Mouse (Mus musculus): ENCODE measurements around the gene Moxd1. TPM values are rescaled to one million over a fixed set of nuclear protein-coding genes. Genes with fewer than 3 reads are reported as not detected.
"Not testable (repeated sequence)": the region's sequence is repeated elsewhere in the genome, so short reads cannot be mapped to it uniquely, and the experiment has no call there.

Moxd1 gene
- polyA plus RNA-seq, 1 experiment from 2014 or later, result 17.2 TPM

DNA sequence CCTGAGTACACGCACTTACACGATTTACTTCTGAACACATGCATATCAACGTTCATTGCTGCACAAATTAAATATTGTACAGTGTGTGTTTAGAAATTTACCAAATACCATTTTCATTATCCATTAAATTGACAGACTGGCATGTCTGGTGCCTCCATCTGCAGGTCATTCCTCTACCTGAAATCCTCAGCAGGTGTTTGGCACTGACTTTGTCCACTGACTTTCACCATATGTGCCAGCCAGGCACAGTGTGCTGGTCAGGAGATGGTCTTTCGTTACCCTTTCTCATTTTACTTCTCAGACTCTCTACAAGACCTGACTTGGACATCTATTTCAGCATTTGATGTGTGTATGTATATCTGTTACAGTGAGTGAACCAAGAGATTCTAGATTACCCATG, 99.7 kb downstream of the Moxd1 start:
- no peak overlapping the region for H3K9ac ChIP-seq (replicated peaks; ENCODE audit: low read length)
- 93% methylated on average over 4 of the region's 4 CpGs for WGBS
- H3K4me2 ChIP-seq (ENCODE audit: low read depth, low read length), result no peak overlapping the region
- no peaks in the 10 kb centered on the region for H3K4me1 ChIP-seq (ENCODE audit: control insufficient read depth, insufficient read depth, low read length)
- DNase-seq (ENCODE audit: low spot score), result no peak
- no peaks in the 10 kb centered on the region for H3K27me3 ChIP-seq (ENCODE audit: control insufficient read depth, insufficient read depth, low read length)
- H3K27ac ChIP-seq (replicated peaks; ENCODE audit: low read depth, low read length), result no peak overlapping the region
- no peaks in the 10 kb centered on the region for H3K9me3 ChIP-seq (replicated peaks; ENCODE audit: control insufficient read depth, low read length)
- no peak for ATAC-seq (replicated peaks; ENCODE audit: insufficient number of reproducible peaks, low FRiP score, low TSS enrichment, low read depth)
- no peak overlapping the region for H3K4me3 ChIP-seq (ENCODE audit: low read depth, low read length)
- no peaks in the 10 kb centered on the region for H3K36me3 ChIP-seq (replicated peaks; ENCODE audit: control insufficient read depth, insufficient read depth, low read depth, low read length)

DNA sequence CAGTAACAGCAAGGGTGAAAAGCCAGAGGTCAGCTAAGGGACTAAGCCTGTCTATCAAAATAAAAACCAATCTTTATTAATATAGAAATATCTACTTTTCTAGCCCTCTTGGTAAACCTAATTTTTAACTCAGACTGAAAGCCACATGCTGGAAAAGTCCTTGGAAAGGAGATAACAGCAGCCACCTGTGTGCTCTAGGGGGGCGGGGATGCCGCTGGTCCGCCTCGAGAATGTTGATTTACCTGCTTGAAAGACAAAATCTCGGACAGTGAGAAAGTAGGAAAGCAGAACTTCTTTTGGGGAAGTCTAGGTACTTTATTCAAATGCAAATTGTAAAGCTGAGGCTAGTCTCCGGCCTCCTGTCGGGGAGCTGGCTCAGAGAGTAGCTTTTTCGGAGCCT, 103.9 kb downstream of the Moxd1 start:
- not testable (repeated sequence) for H3K4me2 ChIP-seq (ENCODE audit: low read depth, low read length); H3K9me3 ChIP-seq (replicated peaks; ENCODE audit: control insufficient read depth, low read length); H3K4me1 ChIP-seq (ENCODE audit: control insufficient read depth, insufficient read depth, low read length); ATAC-seq (replicated peaks; ENCODE audit: insufficient number of reproducible peaks, low FRiP score, low TSS enrichment, low read depth); H3K36me3 ChIP-seq (replicated peaks; ENCODE audit: control insufficient read depth, insufficient read depth, low read depth, low read length); H3K4me3 ChIP-seq (ENCODE audit: low read depth, low read length); DNase-seq (ENCODE audit: low spot score); H3K27ac ChIP-seq (replicated peaks; ENCODE audit: low read depth, low read length); H3K9ac ChIP-seq (replicated peaks; ENCODE audit: low read length); H3K27me3 ChIP-seq (ENCODE audit: control insufficient read depth, insufficient read depth, low read length)
- 44% methylated on average over 8 of the region's 8 CpGs for WGBS

DNA sequence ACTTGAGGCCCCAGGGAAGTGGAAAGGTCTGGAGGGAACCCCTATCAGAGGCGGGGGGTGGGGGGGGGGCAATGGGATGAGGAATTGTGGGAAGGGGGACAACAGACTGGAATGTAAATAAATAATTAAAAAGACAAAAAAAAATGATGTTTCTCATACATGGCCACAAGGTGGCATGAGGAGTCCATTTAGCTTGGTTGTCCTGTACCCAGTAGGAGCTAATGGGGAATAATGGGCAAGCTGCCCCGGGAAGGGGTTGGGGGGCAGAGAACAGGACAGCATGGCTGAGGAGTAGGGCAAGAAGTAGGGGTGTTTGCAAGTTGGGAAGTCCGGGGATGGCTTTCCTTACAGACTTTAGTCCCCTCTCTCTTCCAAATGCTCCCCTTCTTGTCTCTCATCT, 109.5 kb downstream of the Moxd1 start:
- Histone ChIP-seq H3K4me1 (ENCODE audit: control insufficient read depth, insufficient read depth, low read length) (no peaks in the 10 kb centered on the region), H3K4me3 (ENCODE audit: low read depth, low read length) (no peak overlapping the region), H3K36me3 (replicated peaks; ENCODE audit: control insufficient read depth, insufficient read depth, low read depth, low read length) (no peaks in the 10 kb centered on the region), H3K4me2 (ENCODE audit: low read depth, low read length) (no peak overlapping the region), H3K9ac (replicated peaks; ENCODE audit: low read length) (no peak overlapping the region), H3K27me3 (ENCODE audit: control insufficient read depth, insufficient read depth, low read length) (no peaks in the 10 kb centered on the region), H3K27ac (replicated peaks; ENCODE audit: low read depth, low read length) (no peak overlapping the region), H3K9me3 (replicated peaks; ENCODE audit: control insufficient read depth, low read length) (no peaks in the 10 kb centered on the region)
- ATAC-seq (replicated peaks; ENCODE audit: insufficient number of reproducible peaks, low FRiP score, low TSS enrichment, low read depth) (no peak), DNase-seq (ENCODE audit: low spot score) (no peak)
- 70% methylated on average over 3 of the region's 3 CpGs for WGBS

DNA sequence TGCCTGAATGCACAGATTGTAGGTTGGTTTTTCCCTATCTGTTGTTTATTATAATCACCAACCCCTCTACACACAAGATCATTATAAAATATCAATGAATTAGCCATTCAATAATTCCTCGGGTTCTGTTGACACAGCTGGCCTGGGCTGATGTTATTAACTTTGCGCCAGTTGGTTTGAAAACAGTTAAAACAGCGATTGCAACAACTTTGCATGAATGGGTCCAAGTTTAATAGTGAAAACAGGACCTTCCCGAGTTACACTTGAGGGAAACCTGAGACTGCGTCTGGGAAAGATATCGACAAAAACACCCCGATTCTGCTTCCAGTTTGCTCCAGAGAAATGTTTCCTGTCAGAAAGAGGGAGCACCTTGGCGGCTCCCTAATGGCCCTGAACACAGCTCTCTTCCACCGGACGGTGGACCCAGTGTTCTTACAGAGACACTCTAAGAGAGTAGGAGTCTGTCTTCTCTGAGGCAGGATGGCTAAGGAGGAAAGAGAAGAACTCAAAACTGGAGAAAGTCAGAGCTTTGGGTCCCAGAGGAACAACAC, 116.4 kb downstream of the Moxd1 start:
- ATAC-seq (replicated peaks; ENCODE audit: insufficient number of reproducible peaks, low FRiP score, low TSS enrichment, low read depth), result no peak
- no peak overlapping the region for H3K9ac ChIP-seq (replicated peaks; ENCODE audit: low read length)
- 61% methylated on average over 10 of the region's 10 CpGs for WGBS

DNA sequence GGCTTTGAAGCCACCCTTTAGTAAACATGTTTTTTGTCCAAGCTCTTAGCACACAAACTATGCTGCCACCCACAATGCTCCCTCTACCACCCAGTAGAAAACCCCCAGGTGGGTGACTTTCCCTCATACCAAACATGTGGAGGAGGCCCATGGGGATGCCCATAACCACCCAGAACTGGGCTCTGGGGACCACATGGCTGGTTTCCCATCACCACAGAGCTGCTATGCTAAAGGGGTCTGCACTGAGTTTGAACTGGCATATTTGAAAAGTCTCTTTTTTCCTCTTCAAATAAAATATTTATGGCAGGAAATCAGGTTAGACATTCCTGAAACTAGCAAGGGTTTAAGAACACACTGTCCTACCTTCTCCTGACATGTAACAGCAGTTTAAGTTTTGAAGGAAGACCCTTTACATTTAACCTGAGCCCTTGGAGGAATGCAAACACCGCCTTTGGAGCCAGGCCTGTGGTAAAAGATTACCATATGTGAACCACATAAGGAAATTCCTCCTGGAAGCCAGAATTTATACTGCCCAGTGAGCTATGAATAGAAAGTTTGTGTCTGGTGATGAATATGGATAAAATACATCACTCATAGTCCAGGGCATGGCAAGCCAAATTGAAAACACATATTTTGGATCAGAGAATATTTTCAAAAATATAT, 117.4 kb downstream of the Moxd1 start:
- Histone ChIP-seq H3K27ac (replicated peaks; ENCODE audit: low read depth, low read length) (no peak overlapping the region), H3K4me3 (ENCODE audit: low read depth, low read length) (no peak overlapping the region), H3K9me3 (replicated peaks; ENCODE audit: control insufficient read depth, low read length) (no peaks in the 10 kb centered on the region), H3K4me2 (ENCODE audit: low read depth, low read length) (no peak overlapping the region), H3K27me3 (ENCODE audit: control insufficient read depth, insufficient read depth, low read length) (no peaks in the 10 kb centered on the region), H3K4me1 (ENCODE audit: control insufficient read depth, insufficient read depth, low read length) (no peaks in the 10 kb centered on the region), H3K9ac (replicated peaks; ENCODE audit: low read length) (no peak overlapping the region), H3K36me3 (replicated peaks; ENCODE audit: control insufficient read depth, insufficient read depth, low read depth, low read length) (no peaks in the 10 kb centered on the region)
- DNase-seq (ENCODE audit: low spot score), result peak; percentile 27
- WGBS, result 36% methylated on average over 1 of the region's 1 CpGs
- ATAC-seq (replicated peaks; ENCODE audit: insufficient number of reproducible peaks, low FRiP score, low TSS enrichment, low read depth), result no peak

More for the DNA sequence above, 116.4 kb downstream of the Moxd1 start:
- H3K9me3 ChIP-seq (replicated peaks; ENCODE audit: control insufficient read depth, low read length), result no peaks in the 10 kb centered on the region
- H3K27ac ChIP-seq (replicated peaks; ENCODE audit: low read depth, low read length), result no peak overlapping the region
- no peaks in the 10 kb centered on the region for H3K4me1 ChIP-seq (ENCODE audit: control insufficient read depth, insufficient read depth, low read length)
- no peaks in the 10 kb centered on the region for H3K27me3 ChIP-seq (ENCODE audit: control insufficient read depth, insufficient read depth, low read length)
- H3K4me2 ChIP-seq (ENCODE audit: low read depth, low read length), result no peak overlapping the region
- DNase-seq (ENCODE audit: low spot score), result no peak
- no peaks in the 10 kb centered on the region for H3K36me3 ChIP-seq (replicated peaks; ENCODE audit: control insufficient read depth, insufficient read depth, low read depth, low read length)
- H3K4me3 ChIP-seq (ENCODE audit: low read depth, low read length), result no peak overlapping the region

DNA sequence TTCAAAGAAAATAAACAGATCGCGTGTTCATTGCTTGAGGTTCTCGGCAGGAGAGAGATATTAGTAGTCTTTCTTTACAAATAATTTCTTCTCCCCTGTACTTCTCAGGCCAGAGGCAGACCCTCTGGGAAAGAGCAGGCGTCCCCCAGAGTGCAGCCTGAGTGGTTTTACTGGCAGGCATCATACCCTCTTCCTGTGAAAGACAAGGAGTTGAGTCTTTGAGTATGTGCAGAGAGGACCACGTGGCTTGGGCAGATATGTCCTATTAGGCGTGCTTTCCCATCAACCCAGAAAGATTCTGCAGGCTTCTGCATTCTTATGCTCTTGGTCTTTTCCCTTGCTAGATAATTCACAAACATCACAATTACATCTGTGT, 117.9 kb downstream of the Moxd1 start:
- H3K4me3 ChIP-seq (ENCODE audit: low read depth, low read length), result no peak overlapping the region
- H3K4me2 ChIP-seq (ENCODE audit: low read depth, low read length), result no peak overlapping the region
- ATAC-seq (replicated peaks; ENCODE audit: insufficient number of reproducible peaks, low FRiP score, low TSS enrichment, low read depth) (no peak), DNase-seq (ENCODE audit: low spot score) (no peak)
- H3K9ac ChIP-seq (replicated peaks; ENCODE audit: low read length), result no peak overlapping the region
- WGBS, result 70% methylated on average over 6 of the region's 6 CpGs
- H3K36me3 ChIP-seq (replicated peaks; ENCODE audit: control insufficient read depth, insufficient read depth, low read depth, low read length), result no peaks in the 10 kb centered on the region
- H3K9me3 ChIP-seq (replicated peaks; ENCODE audit: control insufficient read depth, low read length), result no peaks in the 10 kb centered on the region
- no peaks in the 10 kb centered on the region for H3K4me1 ChIP-seq (ENCODE audit: control insufficient read depth, insufficient read depth, low read length)
- H3K27me3 ChIP-seq (ENCODE audit: control insufficient read depth, insufficient read depth, low read length), result no peaks in the 10 kb centered on the region
- H3K27ac ChIP-seq (replicated peaks; ENCODE audit: low read depth, low read length), result no peak overlapping the region

DNA sequence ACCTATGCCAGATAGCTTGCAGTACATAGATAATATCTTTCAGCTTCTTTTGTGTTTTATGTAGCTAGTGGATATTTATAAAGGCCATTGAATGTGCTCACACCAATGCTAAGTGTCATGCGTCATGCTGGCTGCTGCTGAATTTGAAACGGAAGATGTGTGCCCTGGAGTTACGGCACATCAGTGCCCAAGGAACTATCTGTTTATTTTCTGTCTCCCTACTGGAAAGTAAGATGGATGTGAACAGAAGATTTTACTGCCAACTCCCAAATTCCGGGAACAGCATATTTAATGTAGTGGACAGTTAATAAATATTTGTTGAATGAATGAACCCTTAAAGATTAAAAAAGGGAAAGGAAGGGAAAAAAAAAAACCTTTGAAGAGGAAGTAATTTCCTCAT, 119.8 kb downstream of the Moxd1 start:
- Histone ChIP-seq H3K9me3 (replicated peaks; ENCODE audit: control insufficient read depth, low read length) (no peaks in the 10 kb centered on the region), H3K4me1 (ENCODE audit: control insufficient read depth, insufficient read depth, low read length) (no peaks in the 10 kb centered on the region), H3K4me3 (ENCODE audit: low read depth, low read length) (no peak overlapping the region), H3K27me3 (ENCODE audit: control insufficient read depth, insufficient read depth, low read length) (no peaks in the 10 kb centered on the region), H3K9ac (replicated peaks; ENCODE audit: low read length) (no peak overlapping the region), H3K27ac (replicated peaks; ENCODE audit: low read depth, low read length) (no peak overlapping the region), H3K36me3 (replicated peaks; ENCODE audit: control insufficient read depth, insufficient read depth, low read depth, low read length) (no peaks in the 10 kb centered on the region), H3K4me2 (ENCODE audit: low read depth, low read length) (no peak overlapping the region)
- WGBS, result 67% methylated on average over 4 of the region's 4 CpGs
- ATAC-seq (replicated peaks; ENCODE audit: insufficient number of reproducible peaks, low FRiP score, low TSS enrichment, low read depth), result no peak
- no peak for DNase-seq (ENCODE audit: low spot score)
